Mouse (Mus musculus): ENCODE results near the gene Zfp644. TPM values are rescaled to one million over a fixed set of nuclear protein-coding genes. Genes with fewer than 3 reads are reported as not detected.

The Zfp644 gene
- polyA plus RNA-seq, 1 experiment from 2014 or later = 93.9 TPM

GRCm38 (mm10) chr5:106608798-106609197, 88.3 kb downstream of the Zfp644 start, which contains the start of gene Gm17304:
Gm17304 (plus strand) TSS chr5:106609098.
- 90% methylated on average over 4 of the region's 4 CpGs for WGBS
- no peak within 1 kb of the TSS for H3K27ac ChIP-seq (replicated peaks; ENCODE audit: low read depth, low read length)
- H3K27me3 ChIP-seq (ENCODE audit: control insufficient read depth, insufficient read depth, low read length) = no peaks in the 10 kb centered on the region
- no peaks in the 10 kb centered on the region; the same call in 1 of the 2 replicates for H3K36me3 ChIP-seq (replicated peaks; ENCODE audit: control insufficient read depth, insufficient read depth, low read depth, low read length)
- H3K4me2 ChIP-seq (ENCODE audit: low read depth, low read length) = no peak within 1 kb of the TSS
- H3K9ac ChIP-seq (replicated peaks; ENCODE audit: low read length) = no peak within 1 kb of the TSS
- DNase-seq (ENCODE audit: low spot score) (no peak), ATAC-seq (replicated peaks; ENCODE audit: insufficient number of reproducible peaks, low FRiP score, low TSS enrichment, low read depth) (no peak)
- H3K4me3 ChIP-seq (ENCODE audit: low read depth, low read length) = no peak within 1 kb of the TSS
- no peaks in the 10 kb centered on the region for H3K9me3 ChIP-seq (replicated peaks; ENCODE audit: control insufficient read depth, low read length)
- H3K4me1 ChIP-seq (ENCODE audit: control insufficient read depth, insufficient read depth, low read length) = no peaks in the 10 kb centered on the region

DNA sequence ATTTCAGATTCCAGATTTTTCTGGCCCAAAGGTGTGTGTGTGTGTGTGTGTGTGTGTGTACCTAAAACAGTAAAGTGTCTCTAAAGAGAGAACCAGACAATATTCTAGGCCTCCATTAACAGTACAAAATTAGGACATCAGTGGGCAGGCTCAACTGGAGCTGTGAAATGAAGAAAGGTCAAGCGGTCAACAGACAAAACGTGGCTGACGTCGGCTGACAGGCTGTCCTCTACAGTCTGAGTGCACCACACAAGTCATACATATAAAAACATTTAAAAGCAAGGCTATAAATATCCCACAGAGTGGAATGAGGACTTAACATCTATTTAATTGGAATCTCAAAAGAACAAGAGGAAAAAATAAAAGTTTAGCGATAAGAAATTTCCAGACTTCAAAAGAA, 90.0 kb downstream of the Zfp644 start:
- no peak for DNase-seq (ENCODE audit: low spot score)
- Histone ChIP-seq H3K4me1 (ENCODE audit: control insufficient read depth, insufficient read depth, low read length) (no peaks in the 10 kb centered on the region), H3K4me2 (ENCODE audit: low read depth, low read length) (no peak overlapping the region), H3K4me3 (ENCODE audit: low read depth, low read length) (no peak overlapping the region), H3K27ac (replicated peaks; ENCODE audit: low read depth, low read length) (no peak overlapping the region), H3K36me3 (replicated peaks; ENCODE audit: control insufficient read depth, insufficient read depth, low read depth, low read length) (no peaks in the 10 kb centered on the region; the same call in 1 of the 2 replicates), H3K9me3 (replicated peaks; ENCODE audit: control insufficient read depth, low read length) (no peaks in the 10 kb centered on the region), H3K27me3 (ENCODE audit: control insufficient read depth, insufficient read depth, low read length) (no peaks in the 10 kb centered on the region), H3K9ac (replicated peaks; ENCODE audit: low read length) (no peak overlapping the region)
- ATAC-seq (replicated peaks; ENCODE audit: insufficient number of reproducible peaks, low FRiP score, low TSS enrichment, low read depth) = no peak
- 82% methylated on average over 5 of the region's 5 CpGs for WGBS

DNA sequence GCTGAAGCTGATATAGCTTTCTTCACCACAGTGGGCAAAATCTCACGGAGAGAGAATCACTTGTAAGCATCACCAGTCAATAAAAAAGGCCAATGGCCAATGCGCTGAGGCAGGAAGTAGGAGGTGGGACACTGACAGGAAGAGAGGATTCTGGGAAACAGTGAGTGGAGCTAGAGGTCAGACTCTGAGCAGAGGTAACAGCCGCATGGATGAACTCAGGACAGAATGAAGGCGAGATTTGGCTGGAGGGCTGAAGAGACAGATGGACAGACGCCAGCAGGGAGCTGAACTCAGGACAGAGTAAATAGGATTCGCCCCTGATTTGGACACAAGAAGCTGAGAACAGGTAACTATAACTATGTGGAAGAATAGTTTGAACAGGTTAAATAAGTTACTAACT, 92.0 kb downstream of the Zfp644 start:
- Histone ChIP-seq H3K4me3 (ENCODE audit: low read depth, low read length) (no peak overlapping the region), H3K27me3 (ENCODE audit: control insufficient read depth, insufficient read depth, low read length) (no peaks in the 10 kb centered on the region), H3K36me3 (replicated peaks; ENCODE audit: control insufficient read depth, insufficient read depth, low read depth, low read length) (no peaks in the 10 kb centered on the region), H3K27ac (replicated peaks; ENCODE audit: low read depth, low read length) (no peak overlapping the region), H3K9me3 (replicated peaks; ENCODE audit: control insufficient read depth, low read length) (no peaks in the 10 kb centered on the region), H3K4me2 (ENCODE audit: low read depth, low read length) (no peak overlapping the region), H3K9ac (replicated peaks; ENCODE audit: low read length) (no peak overlapping the region), H3K4me1 (ENCODE audit: control insufficient read depth, insufficient read depth, low read length) (no peaks in the 10 kb centered on the region)
- DNase-seq (ENCODE audit: low spot score) = no peak
- 87% methylated on average over 6 of the region's 6 CpGs for WGBS
- ATAC-seq (replicated peaks; ENCODE audit: insufficient number of reproducible peaks, low FRiP score, low TSS enrichment, low read depth) = no peak

DNA sequence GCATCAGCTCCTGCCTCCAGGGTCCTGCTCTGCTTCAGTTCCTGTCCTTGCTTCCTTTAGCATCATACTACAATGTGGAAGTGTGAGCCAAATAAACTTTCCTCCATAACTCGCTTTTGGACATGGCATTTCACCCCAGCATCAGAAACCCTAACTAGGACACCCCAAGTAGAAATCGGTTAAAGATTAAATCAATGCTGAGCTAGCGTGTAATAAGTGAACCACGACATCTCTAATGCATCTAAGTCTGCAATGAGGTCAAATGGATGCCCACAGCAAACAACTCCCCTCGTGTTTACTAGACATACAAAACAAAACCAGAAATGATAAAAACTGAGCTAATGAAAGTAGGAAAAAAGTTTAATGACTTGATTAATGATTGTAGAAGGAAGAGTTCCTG, 92.7 kb downstream of the Zfp644 start:
- DNase-seq (ENCODE audit: low spot score) (no peak), ATAC-seq (replicated peaks; ENCODE audit: insufficient number of reproducible peaks, low FRiP score, low TSS enrichment, low read depth) (no peak)
- Histone ChIP-seq H3K36me3 (replicated peaks; ENCODE audit: control insufficient read depth, insufficient read depth, low read depth, low read length) (no peaks in the 10 kb centered on the region), H3K27me3 (ENCODE audit: control insufficient read depth, insufficient read depth, low read length) (no peaks in the 10 kb centered on the region), H3K4me3 (ENCODE audit: low read depth, low read length) (no peak overlapping the region), H3K27ac (replicated peaks; ENCODE audit: low read depth, low read length) (no peak overlapping the region), H3K4me1 (ENCODE audit: control insufficient read depth, insufficient read depth, low read length) (no peaks in the 10 kb centered on the region), H3K4me2 (ENCODE audit: low read depth, low read length) (no peak overlapping the region), H3K9me3 (replicated peaks; ENCODE audit: control insufficient read depth, low read length) (no peaks in the 10 kb centered on the region), H3K9ac (replicated peaks; ENCODE audit: low read length) (no peak overlapping the region)
- 92% methylated on average over 5 of the region's 5 CpGs for WGBS

DNA sequence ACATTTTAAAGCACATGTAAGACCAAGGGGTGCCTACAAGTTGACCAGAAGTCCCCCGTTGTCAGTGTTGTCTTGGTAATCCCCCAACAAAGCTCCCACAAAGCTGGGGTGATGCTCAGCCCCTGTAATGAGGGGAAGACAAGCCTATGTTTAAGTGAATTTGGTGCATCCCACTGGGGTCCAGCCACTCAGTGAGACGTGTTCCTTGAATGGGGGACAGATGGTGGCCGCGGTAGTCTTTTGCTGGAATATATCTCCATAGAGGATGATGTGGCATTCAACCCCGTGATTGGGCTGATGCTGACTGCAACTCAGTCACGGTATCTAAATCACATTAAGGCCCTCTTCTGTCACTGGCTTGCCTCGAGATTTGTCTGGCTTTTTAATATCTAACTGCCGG, 97.6 kb downstream of the Zfp644 start:
- H3K27ac ChIP-seq (replicated peaks; ENCODE audit: low read depth, low read length) = no peak overlapping the region
- no peak for DNase-seq (ENCODE audit: low spot score)

GRCm38 (mm10) chr5:106597472-106597871, 99.6 kb downstream of the Zfp644 start:
- Histone ChIP-seq H3K27ac (replicated peaks; ENCODE audit: low read depth, low read length) (no peak overlapping the region), H3K4me3 (ENCODE audit: low read depth, low read length) (no peak overlapping the region), H3K4me1 (ENCODE audit: control insufficient read depth, insufficient read depth, low read length) (no peaks in the 10 kb centered on the region), H3K36me3 (replicated peaks; ENCODE audit: control insufficient read depth, insufficient read depth, low read depth, low read length) (no peaks in the 10 kb centered on the region; the same call in 1 of the 2 replicates), H3K9me3 (replicated peaks; ENCODE audit: control insufficient read depth, low read length) (no peaks in the 10 kb centered on the region), H3K27me3 (ENCODE audit: control insufficient read depth, insufficient read depth, low read length) (no peaks in the 10 kb centered on the region), H3K4me2 (ENCODE audit: low read depth, low read length) (no peak overlapping the region), H3K9ac (replicated peaks; ENCODE audit: low read length) (no peak overlapping the region)
- DNase-seq (ENCODE audit: low spot score) = no peak
- 90% methylated on average over 2 of the region's 2 CpGs for WGBS
- no peak for ATAC-seq (replicated peaks; ENCODE audit: insufficient number of reproducible peaks, low FRiP score, low TSS enrichment, low read depth)

More for the DNA sequence above, 97.6 kb downstream of the Zfp644 start:
- 85% methylated on average over 8 of the region's 8 CpGs for WGBS
- Histone ChIP-seq H3K9ac (replicated peaks; ENCODE audit: low read length) (no peak overlapping the region), H3K9me3 (replicated peaks; ENCODE audit: control insufficient read depth, low read length) (no peaks in the 10 kb centered on the region), H3K27me3 (ENCODE audit: control insufficient read depth, insufficient read depth, low read length) (no peaks in the 10 kb centered on the region), H3K36me3 (replicated peaks; ENCODE audit: control insufficient read depth, insufficient read depth, low read depth, low read length) (no peaks in the 10 kb centered on the region), H3K4me1 (ENCODE audit: control insufficient read depth, insufficient read depth, low read length) (no peaks in the 10 kb centered on the region), H3K4me2 (ENCODE audit: low read depth, low read length) (no peak overlapping the region), H3K4me3 (ENCODE audit: low read depth, low read length) (no peak overlapping the region)
- no peak for ATAC-seq (replicated peaks; ENCODE audit: insufficient number of reproducible peaks, low FRiP score, low TSS enrichment, low read depth)

DNA sequence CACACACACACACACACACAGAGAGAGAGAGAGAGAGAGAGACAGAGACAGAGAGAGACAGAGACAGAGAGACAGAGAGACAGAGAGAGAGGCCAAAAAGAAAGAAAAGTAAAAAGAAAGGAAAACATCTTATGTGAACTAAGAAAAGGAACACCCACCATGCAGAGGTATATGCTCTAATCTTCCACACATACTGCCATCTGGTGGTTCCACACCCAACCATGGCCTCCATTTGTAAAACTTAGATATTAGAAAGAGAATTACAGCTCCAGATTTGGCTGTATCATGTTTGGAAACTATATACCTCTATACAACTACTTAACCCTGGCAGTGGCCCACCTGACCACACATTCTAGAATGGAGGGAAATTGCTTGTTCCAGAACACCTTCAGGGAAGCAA, 102.7 kb downstream of the Zfp644 start:
- Histone ChIP-seq H3K27me3 (ENCODE audit: control insufficient read depth, insufficient read depth, low read length) (no peaks in the 10 kb centered on the region), H3K4me2 (ENCODE audit: low read depth, low read length) (no peak overlapping the region), H3K9ac (replicated peaks; ENCODE audit: low read length) (no peak overlapping the region), H3K4me1 (ENCODE audit: control insufficient read depth, insufficient read depth, low read length) (no peaks in the 10 kb centered on the region), H3K4me3 (ENCODE audit: low read depth, low read length) (no peak overlapping the region), H3K36me3 (replicated peaks; ENCODE audit: control insufficient read depth, insufficient read depth, low read depth, low read length) (no peaks in the 10 kb centered on the region; the same call in 1 of the 2 replicates), H3K9me3 (replicated peaks; ENCODE audit: control insufficient read depth, low read length) (no peaks in the 10 kb centered on the region), H3K27ac (replicated peaks; ENCODE audit: low read depth, low read length) (no peak overlapping the region)
- DNase-seq (ENCODE audit: low spot score) (peak; percentile 45), ATAC-seq (replicated peaks; ENCODE audit: insufficient number of reproducible peaks, low FRiP score, low TSS enrichment, low read depth) (no peak)

GRCm38 (mm10) chr5:106590686-106591085, 106.4 kb downstream of the Zfp644 start:
- no peaks in the 10 kb centered on the region; the same call in 1 of the 2 replicates for H3K36me3 ChIP-seq (replicated peaks; ENCODE audit: control insufficient read depth, insufficient read depth, low read depth, low read length)
- no peaks in the 10 kb centered on the region for H3K9me3 ChIP-seq (replicated peaks; ENCODE audit: control insufficient read depth, low read length)
- ATAC-seq (replicated peaks; ENCODE audit: insufficient number of reproducible peaks, low FRiP score, low TSS enrichment, low read depth) = no peak
- no peak for DNase-seq (ENCODE audit: low spot score)
- no peaks in the 10 kb centered on the region for H3K4me1 ChIP-seq (ENCODE audit: control insufficient read depth, insufficient read depth, low read length)
- no peak overlapping the region for H3K9ac ChIP-seq (replicated peaks; ENCODE audit: low read length)
- no peak overlapping the region for H3K4me2 ChIP-seq (ENCODE audit: low read depth, low read length)
- H3K4me3 ChIP-seq (ENCODE audit: low read depth, low read length) = no peak overlapping the region
- no peak overlapping the region for H3K27ac ChIP-seq (replicated peaks; ENCODE audit: low read depth, low read length)
- 85% methylated on average over 5 of the region's 5 CpGs for WGBS
- no peaks in the 10 kb centered on the region for H3K27me3 ChIP-seq (ENCODE audit: control insufficient read depth, insufficient read depth, low read length)

All from embryonic facial prominence, embryonic 11.5 days (tissue).